ENCODE assay signal across 21 mouse cellular contexts in genomic region chr8:92518031-92518430, GRCm38 (mm10).
DNase-seq lines count a peak whose midpoint lies in the region; ATAC-seq lines count a peak whose summit lies in the region.
"Had no signal": no experiment of that assay in that cellular context is flagged by ENCODE, and none has a peak within 500 bp of the region (broad histone marks: within the 10 kb centered on the region; RNA-seq: fewer than 3 reads in every experiment).

No protein-coding gene starts in this region.

- no peak overlapping the region for H3K4me3 ChIP-seq in neural tube, embryonic 15.5 days (replicated peaks)
- H3K4me3 ChIP-seq: embryonic facial prominence, embryonic 13.5 days; forebrain, embryonic 12.5 days; midbrain, embryonic 13.5 days; stomach, embryonic 15.5 days had no signal

- intact Hi-C loops in heart, postnatal 25 days (cut with DNase I), result no loop called here
- intact Hi-C loops in heart, postnatal 10 days (cut with DNase I), result no loop called here

- H3K27me3 ChIP-seq in neural tube, embryonic 15.5 days (replicated peaks), result no peaks in the 10 kb centered on the region
- H3K27me3 ChIP-seq: embryonic facial prominence, embryonic 13.5 days; forebrain, embryonic 12.5 days; midbrain, embryonic 13.5 days; stomach, embryonic 15.5 days had no signal

- H3K9me3 ChIP-seq in neural tube, embryonic 15.5 days (replicated peaks), result no peaks in the 10 kb centered on the region
- H3K9me3 ChIP-seq: embryonic facial prominence, embryonic 13.5 days; forebrain, embryonic 12.5 days; midbrain, embryonic 13.5 days; stomach, embryonic 15.5 days had no signal

- ATAC-seq in neural tube, embryonic 15.5 days (ENCODE audit: low FRiP score), result no peak
- ATAC-seq: intestine, embryonic 16.5 days; liver, postnatal 0 days; midbrain, embryonic 13.5 days had no signal

- H3K4me1 ChIP-seq in neural tube, embryonic 15.5 days, result no peaks in the 10 kb centered on the region
- H3K4me1 ChIP-seq: forebrain, embryonic 12.5 days; stomach, embryonic 15.5 days had no signal

- no peak overlapping the region for H3K9ac ChIP-seq in neural tube, embryonic 15.5 days (replicated peaks)
- H3K9ac ChIP-seq: embryonic facial prominence, embryonic 13.5 days; forebrain, embryonic 12.5 days; hindbrain, embryonic 14.5 days; liver, postnatal 0 days; midbrain, embryonic 13.5 days; stomach, embryonic 15.5 days had no signal

- no peak overlapping the region for H3K27ac ChIP-seq in neural tube, embryonic 15.5 days (replicated peaks)
- H3K27ac ChIP-seq: embryonic facial prominence, embryonic 13.5 days; forebrain, embryonic 12.5 days; hindbrain, embryonic 14.5 days; macrophage; midbrain, embryonic 13.5 days; stomach, embryonic 15.5 days had no signal

- H3K4me2 ChIP-seq in neural tube, embryonic 15.5 days, result no peak overlapping the region
- H3K4me2 ChIP-seq: embryonic facial prominence, embryonic 13.5 days; forebrain, embryonic 12.5 days; hindbrain, embryonic 14.5 days; midbrain, embryonic 13.5 days; stomach, embryonic 15.5 days had no signal

- no peaks in the 10 kb centered on the region for H3K36me3 ChIP-seq in neural tube, embryonic 15.5 days
- H3K36me3 ChIP-seq: embryonic facial prominence, embryonic 13.5 days; forebrain, embryonic 12.5 days; midbrain, embryonic 13.5 days; stomach, embryonic 15.5 days had no signal

- WGBS in neural tube, embryonic 15.5 days, result 93% methylated on average over 8 of the region's 8 CpGs

- peak; percentile 4 to 7 for DNase-seq in heart, adult 18-20 months
- no peak for DNase-seq in heart, postnatal 25 days (ENCODE audit: low spot score)
- peak; percentile 21 for DNase-seq in neural tube, embryonic 10.5 days (ENCODE audit: extremely low spot score, low spot score)
- DNase-seq in heart, postnatal 10 days, result peak; percentile 22 to 55
- peak; percentile 44 for DNase-seq in testis, postnatal 10 days (ENCODE audit: low spot score)
- no peak for DNase-seq in spleen, postnatal 4 days (ENCODE audit: low spot score in 2 of 2)
- no peak for DNase-seq in adrenal gland, adult (ENCODE audit: inconsistent age in 2 of 2, low spot score in 1 of 2)
- DNase-seq: cerebellum, adult 9-10 months; gastrocnemius, postnatal 36 days; kidney, postnatal 25 days; layer of hippocampus, adult 9-11 months; liver; liver, postnatal 0 days had no signal

Comparison
In these comparisons a context has a peak if more than half of its experiments do, and no peak if none do; other contexts are left out.
1. DNase-seq: peak in heart, adult 18-20 months (2 of 2), neural tube, embryonic 10.5 days (single experiment), heart, postnatal 10 days (2 of 2) and testis, postnatal 10 days (single experiment); none in heart, postnatal 25 days (single experiment), spleen, postnatal 4 days (0 of 2) and adrenal gland, adult (0 of 2).